Comparison of ENCODE assay signal across 14 mouse cellular contexts in genomic region chrX:13054612-13055011, GRCm38 (mm10). TPM values are rescaled to one million over a fixed set of nuclear protein-coding genes. Genes with fewer than 3 reads are reported as not detected.
DNase-seq lines count a peak whose midpoint lies in the region; ATAC-seq and TF ChIP-seq lines count a peak whose summit lies in the region.
"Had no signal": no experiment of that assay in that cellular context is flagged by ENCODE, and none has a peak within 500 bp of the region (broad histone marks: within the 10 kb centered on the region; RNA-seq: fewer than 3 reads in every experiment).

No protein-coding gene starts in this region.

- no peak; the same call in 1 of the 2 replicates for ATAC-seq in heart, embryonic 11.5 days (replicated peaks; ENCODE audit: insufficient number of reproducible peaks, low FRiP score, low TSS enrichment)
- 0 out of 2 replicates have a peak, but pooled peaks have one; percentile 46 for ATAC-seq in heart, embryonic 13.5 days (ENCODE audit: extremely low read depth, insufficient number of reproducible peaks, low FRiP score, low TSS enrichment)
- peak; percentile 99 for ATAC-seq in liver, postnatal 0 days
- ATAC-seq: Patski had no signal

- no peak overlapping the region for H3K27ac ChIP-seq in heart, embryonic 11.5 days (ENCODE audit: low read depth, low read length)
- no peak overlapping the region for H3K27ac ChIP-seq in heart, embryonic 13.5 days (replicated peaks)
- peak overlapping the region; percentile 7; the same call in 1 of the 2 replicates for H3K27ac ChIP-seq in liver, postnatal 0 days (ENCODE audit: low read depth)
- no peak overlapping the region for H3K27ac ChIP-seq in layer of hippocampus, adult 2 months
- H3K27ac ChIP-seq: embryonic facial prominence, embryonic 10.5 days; limb, embryonic 13.5 days had no signal

- no peak overlapping the region for H3K9ac ChIP-seq in heart, embryonic 11.5 days (ENCODE audit: low read depth, low read length)
- H3K9ac ChIP-seq in heart, embryonic 13.5 days: no peak overlapping the region
- H3K9ac ChIP-seq in liver, postnatal 0 days (replicated peaks): no peak overlapping the region
- H3K9ac ChIP-seq: limb, embryonic 13.5 days had no signal

- no peak overlapping the region for H3K4me3 ChIP-seq in heart, embryonic 11.5 days (ENCODE audit: low read depth, low read length)
- no peak overlapping the region for H3K4me3 ChIP-seq in heart, embryonic 13.5 days
- H3K4me3 ChIP-seq in liver, postnatal 0 days (ENCODE audit: low read depth, low read length): no peak overlapping the region
- no peak overlapping the region for H3K4me3 ChIP-seq in layer of hippocampus, adult 2 months
- H3K4me3 ChIP-seq: embryonic facial prominence, embryonic 10.5 days; limb, embryonic 13.5 days had no signal

- no peaks in the 10 kb centered on the region for H3K4me1 ChIP-seq in heart, embryonic 11.5 days (ENCODE audit: control insufficient read depth, insufficient read depth, low read length)
- H3K4me1 ChIP-seq in heart, embryonic 13.5 days: peaks cover 9% of the 10 kb centered on the region
- H3K4me1 ChIP-seq in liver, postnatal 0 days (ENCODE audit: insufficient read depth): 0 out of 2 replicates have a peak, but pooled peaks cover 7% of the 10 kb centered on the region
- H3K4me1 ChIP-seq: embryonic facial prominence, embryonic 10.5 days; limb, embryonic 13.5 days had no signal

- no peak overlapping the region for H3K4me2 ChIP-seq in heart, embryonic 11.5 days
- H3K4me2 ChIP-seq in heart, embryonic 13.5 days: no peak overlapping the region
- H3K4me2 ChIP-seq in liver, postnatal 0 days (ENCODE audit: low read depth, low read length): peak overlapping the region; percentile 32; the same call in 1 of the 2 replicates
- H3K4me2 ChIP-seq: limb, embryonic 13.5 days had no signal

- no peaks in the 10 kb centered on the region for H3K9me3 ChIP-seq in heart, embryonic 11.5 days (replicated peaks; ENCODE audit: control insufficient read depth, low read length)
- H3K9me3 ChIP-seq in heart, embryonic 13.5 days: no peaks in the 10 kb centered on the region
- H3K9me3 ChIP-seq in liver, postnatal 0 days (ENCODE audit: low read length): no peaks in the 10 kb centered on the region
- H3K9me3 ChIP-seq: embryonic facial prominence, embryonic 10.5 days; limb, embryonic 13.5 days had no signal

- H3K27me3 ChIP-seq in heart, embryonic 11.5 days (ENCODE audit: control insufficient read depth, insufficient read depth, low read length): peaks cover 6% of the 10 kb centered on the region; the same call in 1 of the 2 replicates
- H3K27me3 ChIP-seq in heart, embryonic 13.5 days (replicated peaks): peaks cover 37% of the 10 kb centered on the region
- H3K27me3 ChIP-seq in liver, postnatal 0 days (ENCODE audit: insufficient read depth, low read length): no peaks in the 10 kb centered on the region

- peak; percentile 32 to 38 for DNase-seq in heart, adult 18-20 months
- peak; percentile 12 for DNase-seq in adipocyte (ENCODE audit: low spot score)
- peak; percentile 56 for DNase-seq in liver, postnatal 0 days
- no peak for DNase-seq in layer of hippocampus, adult 9-10 months (ENCODE audit: low spot score)
- no peak for DNase-seq in cerebellum, adult 18-20 months
- no peak for DNase-seq in layer of hippocampus, adult 2 months (ENCODE audit: low spot score in 2 of 2)
- DNase-seq: B cell, adult 2 months; kidney, adult 18-20 months; thymus, postnatal 36 days had no signal

- TF ChIP-seq EP300 in liver, postnatal 0 days (IDR thresholded peaks at IDR 0.05; ENCODE audit: low read depth): peak; percentile 81

- H3K36me3 ChIP-seq in heart, embryonic 11.5 days (ENCODE audit: control insufficient read depth, insufficient read depth, low read length): no peaks in the 10 kb centered on the region
- no peaks in the 10 kb centered on the region for H3K36me3 ChIP-seq in heart, embryonic 13.5 days
- H3K36me3 ChIP-seq in liver, postnatal 0 days (replicated peaks; ENCODE audit: insufficient read depth, low read length): no peaks in the 10 kb centered on the region
- H3K36me3 ChIP-seq: embryonic facial prominence, embryonic 10.5 days; limb, embryonic 13.5 days had no signal

- WGBS in heart, embryonic 11.5 days (ENCODE audit: insufficient replicate concordance): 31% methylated on average over 1 of the region's 1 CpGs
- 28% methylated on average over 1 of the region's 1 CpGs for WGBS in heart, embryonic 13.5 days
- 61% methylated on average over 1 of the region's 1 CpGs for WGBS in liver, postnatal 0 days (ENCODE audit: insufficient replicate concordance)

- no peak for TF ChIP-seq CTCF in liver, postnatal 0 days (IDR thresholded peaks at IDR 0.05; ENCODE audit: low read depth)
- TF ChIP-seq CTCF in layer of hippocampus, adult 2 months (conservative IDR thresholded peaks at IDR 0.05): no peak

RNA-seq across cellular contexts. Expression of gene Usp9x, which starts 16.7 kb away (rescaled TPM):
- total RNA-seq in heart, adult 18-20 months (2021): 100 to 1,000 TPM; 152 to 163 TPM
- 54.2 and 56.7 TPM in 2 replicates for polyA plus RNA-seq in heart, embryonic 11.5 days (2014; fragmentation: Nextera tagmentation; extraction: Ambion mirVana)
- 17.8 and 18.6 TPM in 2 replicates for polyA plus RNA-seq in heart, embryonic 13.5 days (2015; fragmentation: Nextera tagmentation; extraction: Ambion mirVana)
- 8.4 and 10.8 TPM in 2 replicates for polyA plus RNA-seq in liver, postnatal 0 days (2015; fragmentation: Nextera tagmentation; extraction: Ambion mirVana)
- 100 to 1,000 TPM; 225 to 232 TPM for total RNA-seq in layer of hippocampus, adult 2 months (2021)

Comparison
In these comparisons a context has a peak if more than half of its experiments do, and no peak if none do; other contexts are left out.
1. DNase-seq: peak in heart, adult 18-20 months (2 of 2), adipocyte (single experiment) and liver, postnatal 0 days (single experiment); none in layer of hippocampus, adult 9-10 months (single experiment), cerebellum, adult 18-20 months (0 of 2) and layer of hippocampus, adult 2 months (0 of 2).